Comparison of ENCODE assay signal across 8 mouse cellular contexts in genomic region chr1:106155087-106155567, GRCm38 (mm10). TPM values are rescaled to one million over a fixed set of nuclear protein-coding genes. Genes with fewer than 3 reads are reported as not detected.
DNase-seq lines count a peak whose midpoint lies in the region; ATAC-seq and TF ChIP-seq lines count a peak whose summit lies in the region.

No protein-coding gene starts in this region.

- H3K9ac ChIP-seq in hindbrain, embryonic 11.5 days (ENCODE audit: low read depth, low read length), result no peak overlapping the region
- no peak overlapping the region for H3K9ac ChIP-seq in intestine, postnatal 0 days (ENCODE audit: low read depth, low read length)

- no peaks in the 10 kb centered on the region for H3K9me3 ChIP-seq in hindbrain, embryonic 11.5 days (ENCODE audit: control insufficient read depth, low read length)
- no peaks in the 10 kb centered on the region for H3K9me3 ChIP-seq in intestine, postnatal 0 days (ENCODE audit: control insufficient read depth)

- no peaks in the 10 kb centered on the region for H3K27me3 ChIP-seq in hindbrain, embryonic 11.5 days (ENCODE audit: control insufficient read depth, insufficient read depth, low read length)
- no peaks in the 10 kb centered on the region for H3K27me3 ChIP-seq in intestine, postnatal 0 days (replicated peaks; ENCODE audit: control insufficient read depth, insufficient read depth, low read length)

- peak; percentile 45; the same call in 1 of the 2 replicates for ATAC-seq in hindbrain, embryonic 11.5 days (ENCODE audit: low FRiP score)
- ATAC-seq in intestine, postnatal 0 days, result no peak
- no peak for ATAC-seq in granulocyte monocyte progenitor cell, adult 5-6 weeks (replicated peaks; ENCODE audit: poor library complexity, severe bottlenecking)

- intact Hi-C loops in left cerebral cortex, postnatal 14 days (cut with DNase I), result no loop called here

- no peak overlapping the region for H3K4me2 ChIP-seq in hindbrain, embryonic 11.5 days (replicated peaks; ENCODE audit: low read depth, low read length)
- H3K4me2 ChIP-seq in intestine, postnatal 0 days (replicated peaks; ENCODE audit: low read depth), result no peak overlapping the region

- peak; percentile 17 for DNase-seq in embryo, embryonic 10 days (ENCODE audit: low spot score)
- DNase-seq in embryo, embryonic 9.5 days (ENCODE audit: extremely low spot score), result no peak
- peak; percentile 19 for DNase-seq in cerebellum, adult 11 months
- DNase-seq in hindbrain, embryonic 11.5 days (ENCODE audit: low spot score), result peak; percentile 19
- DNase-seq in left cerebral cortex, postnatal 14 days (ENCODE audit: low spot score in 2 of 2), result peak; percentile 47 to 58
- DNase-seq in ovary, adult 18-20 months (ENCODE audit: low spot score), result no peak

- no peaks in the 10 kb centered on the region for H3K36me3 ChIP-seq in hindbrain, embryonic 11.5 days (ENCODE audit: control insufficient read depth, insufficient read depth, low read length)
- no peaks in the 10 kb centered on the region for H3K36me3 ChIP-seq in intestine, postnatal 0 days (ENCODE audit: control insufficient read depth, insufficient read depth)

- no peaks in the 10 kb centered on the region for H3K4me1 ChIP-seq in hindbrain, embryonic 11.5 days (replicated peaks; ENCODE audit: control insufficient read depth, insufficient read depth, low read length)
- no peaks in the 10 kb centered on the region for H3K4me1 ChIP-seq in intestine, postnatal 0 days (replicated peaks; ENCODE audit: control insufficient read depth, insufficient read depth, low read length)

- H3K4me3 ChIP-seq in hindbrain, embryonic 11.5 days (ENCODE audit: low read depth, low read length), result no peak overlapping the region
- no peak overlapping the region for H3K4me3 ChIP-seq in intestine, postnatal 0 days (ENCODE audit: low read depth, low read length)

- H3K27ac ChIP-seq in hindbrain, embryonic 11.5 days (ENCODE audit: low read depth, low read length), result no peak overlapping the region
- no peak overlapping the region for H3K27ac ChIP-seq in intestine, postnatal 0 days (ENCODE audit: low read depth, low read length)

- no peak for TF ChIP-seq CTCF in intestine, postnatal 0 days (IDR thresholded peaks at IDR 0.05; ENCODE audit: low read depth)

- 64% methylated on average over 10 of the region's 10 CpGs for WGBS in hindbrain, embryonic 11.5 days
- 72% methylated on average over 10 of the region's 10 CpGs for WGBS in intestine, postnatal 0 days

RNA-seq across cellular contexts. Expression of gene Phlpp1, which starts 16.4 kb away (rescaled TPM):
- polyA plus RNA-seq in hindbrain, embryonic 11.5 days (2014; fragmentation: Nextera tagmentation; extraction: Ambion mirVana), result 7.6 and 9.8 TPM in 2 replicates
- 10 to 100 TPM; 53.7 to 54.7 TPM for total RNA-seq in left cerebral cortex, postnatal 14 days (2021)
- polyA plus RNA-seq in intestine, postnatal 0 days (2015; fragmentation: Nextera tagmentation; extraction: Ambion mirVana), result 1.6 and 2.3 TPM in 2 replicates
- 0.94 and 2.2 TPM in 2 replicates for total RNA-seq in granulocyte monocyte progenitor cell, adult 5-6 weeks (2014; fragmentation: Nextera tagmentation)
- 1.7 and 2.1 TPM in 2 replicates for total RNA-seq in granulocyte monocyte progenitor cell, adult 5-6 weeks (2017)

Comparison
In these comparisons a context has a peak if more than half of its experiments do, and no peak if none do; other contexts are left out.
1. DNase-seq: peak in embryo, embryonic 10 days (single experiment), cerebellum, adult 11 months (single experiment), hindbrain, embryonic 11.5 days (single experiment) and left cerebral cortex, postnatal 14 days (2 of 2); none in embryo, embryonic 9.5 days (single experiment) and ovary, adult 18-20 months (single experiment).
2. RNA of gene Phlpp1, which starts 16.4 kb away (total RNA-seq): 53.7 to 54.7 TPM in left cerebral cortex, postnatal 14 days; 0.94 to 2.2 TPM in granulocyte monocyte progenitor cell, adult 5-6 weeks; every median in the first group is over 10 times any median in the second.